Mouse (Mus musculus) lung, embryonic 14.5 days (tissue): ENCODE data around the gene Aldh1a2. TPM values are rescaled to one million over a fixed set of nuclear protein-coding genes. Genes with fewer than 3 reads are reported as not detected.

Experiments
- ATAC-seq: fragments of 200-750 bp; cut with Nextera tagmentation; 2 replicates; pipeline ENCODE4 v1.8.0; 2017; ENCODE audit warnings: mild to moderate bottlenecking, moderate TSS enrichment, moderate library complexity; ENCODE audit not compliant: insufficient read depth
- DNase-seq: peaks from one replicate; pipeline ENCODE4 v3.0.0-alpha.2; 2015
- H3K27ac ChIP-seq: fragments of 300-500 bp; sonication (generic); 2 replicates; pipeline ENCODE4 v1.5.1; 2014; ENCODE audit warnings: low read depth, mild to moderate bottlenecking, moderate library complexity
- H3K27me3 ChIP-seq: fragments of 300-500 bp; sonication (generic); 2 replicates; pipeline ENCODE4 v1.6.1; 2014; ENCODE audit warnings: low read length, control low read depth; ENCODE audit not compliant: insufficient read depth
- H3K36me3 ChIP-seq: fragments of 300-500 bp; sonication (generic); 2 replicates; pipeline ENCODE4 v1.6.1; 2014; ENCODE audit warnings: control low read depth; ENCODE audit not compliant: insufficient read depth
- H3K4me1 ChIP-seq: fragments of 300-500 bp; sonication (generic); 2 replicates; pipeline ENCODE4 v1.6.1; 2014; ENCODE audit warnings: antibody characterized with exemption, control low read depth; ENCODE audit not compliant: insufficient read depth
- H3K4me2 ChIP-seq: fragments of 300-500 bp; sonication (generic); 2 replicates; pipeline ENCODE4 v1.6.1; 2014; ENCODE audit warnings: mild to moderate bottlenecking
- H3K4me3 ChIP-seq: fragments of 300-500 bp; sonication (generic); 2 replicates; pipeline ENCODE4 v1.5.1; 2014; ENCODE audit warnings: low read depth, low read length
- H3K9ac ChIP-seq: fragments of 300-500 bp; sonication (generic); 2 replicates; pipeline ENCODE4 v1.6.1; 2014
- H3K9me3 ChIP-seq: fragments of 300-500 bp; sonication (generic); 2 replicates; pipeline ENCODE4 v1.6.1; 2016; ENCODE audit warnings: low read depth, low read length, control low read depth
- CTCF ChIP-seq: IDR thresholded peaks from 2 replicates; pipeline ENCODE4 v1.5.1; 2016; ENCODE audit warnings: antibody characterized with exemption, low read depth
- WGBS: fragments of 180-500 bp; shearing (Covaris S2); extraction: QIAGEN DNeasy Blood & Tissue Kit; methylation state at CpG from one replicate; pipeline ENCODE4 v1.1.7; 2014; 5-methylcytosine and 5-hydroxymethylcytosine counted together
- polyA plus RNA-seq: library from polyadenylated mRNA; unstranded; fragments of >200 nt; fragmentation: Nextera tagmentation; extraction: Ambion mirVana; gene quantifications from 2 replicates; pipeline ENCODE4 v1.2.1, GENCODE M21; 2014

Gene Aldh1a2
- polyA plus RNA-seq, 1 experiment from 2014 or later: 41.7 TPM

GRCm38 (mm10) chr9:71290730-71291129 lies 75.1 kb downstream of the Aldh1a2 start:
- no peak for TF ChIP-seq CTCF
- no peak overlapping the region for H3K9ac ChIP-seq
- no peak for DNase-seq
- H3K9me3 ChIP-seq: no peaks in the 10 kb centered on the region
- no peak for ATAC-seq
- H3K27ac ChIP-seq: no peak overlapping the region
- H3K27me3 ChIP-seq: no peaks in the 10 kb centered on the region
- no peak overlapping the region for H3K4me3 ChIP-seq
- H3K4me2 ChIP-seq: no peak overlapping the region
- H3K4me1 ChIP-seq: no peaks in the 10 kb centered on the region
- 68% methylated on average over 1 of the region's 1 CpGs for whole genome bisulfite sequencing
- H3K36me3 ChIP-seq: no peaks in the 10 kb centered on the region

DNA sequence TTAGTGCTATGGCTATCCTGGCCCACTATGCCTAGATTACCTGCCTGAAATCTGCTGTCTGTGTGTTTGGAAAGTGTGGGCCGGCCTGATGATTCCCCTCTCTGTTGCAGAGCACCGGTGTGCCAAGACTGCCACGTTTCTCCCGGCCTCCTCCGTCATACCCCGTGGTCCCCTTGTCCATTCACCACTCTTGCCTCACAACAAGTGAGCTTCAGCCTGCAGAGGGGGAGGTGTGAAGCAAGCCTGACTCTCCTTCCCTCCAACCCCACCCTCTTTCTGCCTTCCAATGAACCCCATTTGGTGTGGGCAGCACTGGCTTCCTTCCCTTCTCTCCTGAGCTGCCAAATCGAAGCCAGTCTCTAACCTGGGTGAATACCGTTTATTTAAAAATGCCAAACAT lies 79.9 kb downstream of the Aldh1a2 start:
- no peak overlapping the region for H3K4me2 ChIP-seq
- no peaks in the 10 kb centered on the region for H3K9me3 ChIP-seq
- WGBS: 54% methylated on average over 8 of the region's 8 CpGs
- no peak overlapping the region for H3K9ac ChIP-seq
- no peaks in the 10 kb centered on the region for H3K27me3 ChIP-seq
- DNase-seq (no peak), ATAC-seq (0 out of 2 replicates have a peak, but pooled peaks have one; percentile 21)
- H3K36me3 ChIP-seq: no peaks in the 10 kb centered on the region
- TF ChIP-seq CTCF: no peak
- H3K4me1 ChIP-seq: no peaks in the 10 kb centered on the region
- no peak overlapping the region for H3K4me3 ChIP-seq
- no peak overlapping the region for H3K27ac ChIP-seq

- no peak overlapping the region for H3K4me2 ChIP-seq
- H3K4me3 ChIP-seq: no peak overlapping the region
- ATAC-seq: no peak
- 0 out of 2 replicates have a peak, but pooled peaks cover 2% of the 10 kb centered on the region for H3K4me1 ChIP-seq
- no peak overlapping the region for H3K27ac ChIP-seq
- 50% methylated on average over 2 of the region's 2 CpGs for WGBS
- H3K27me3 ChIP-seq: no peaks in the 10 kb centered on the region
- H3K9me3 ChIP-seq: no peaks in the 10 kb centered on the region
- H3K36me3 ChIP-seq: no peaks in the 10 kb centered on the region
- no peak for DNase-seq
- no peak overlapping the region for H3K9ac ChIP-seq
- TF ChIP-seq CTCF: peak; percentile 17; the same call in 1 of the 2 replicates
Measured at GRCm38 (mm10) chr9:71303594-71303993, 88.0 kb downstream of the Aldh1a2 start.

DNA sequence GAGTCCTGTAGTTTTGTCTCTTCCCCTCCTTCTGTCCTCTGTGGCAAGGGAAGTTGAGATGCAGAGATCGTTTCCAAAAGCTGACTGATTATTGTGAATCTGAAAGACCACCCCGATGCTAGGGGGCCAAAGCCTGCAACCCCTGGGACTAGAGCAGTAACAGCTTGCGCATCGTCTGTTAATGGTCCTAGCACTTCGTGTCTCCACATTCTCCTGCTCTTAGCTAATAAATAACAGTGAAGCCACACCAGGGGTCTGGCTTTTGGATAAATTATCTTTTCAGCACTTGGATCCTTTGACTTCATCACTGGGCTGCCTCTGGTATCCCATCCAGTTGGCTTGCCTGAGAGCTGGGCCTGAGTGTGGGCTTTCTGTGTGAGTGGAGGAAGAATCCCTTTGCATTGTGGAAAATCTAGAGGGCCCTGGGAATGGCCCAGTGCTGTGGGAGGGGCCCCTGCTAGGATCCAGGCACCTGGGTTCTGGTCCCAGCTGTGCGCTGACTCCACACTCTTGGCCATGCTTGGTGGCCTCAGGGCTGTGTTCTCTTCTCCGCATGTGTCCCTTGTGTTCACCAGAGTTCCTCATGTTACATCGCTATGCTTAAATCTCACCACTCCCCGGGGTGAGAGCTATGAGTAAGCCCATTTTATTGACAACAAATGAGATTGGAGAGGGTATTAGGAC lies 91.7 kb downstream of the Aldh1a2 start:
- Histone ChIP-seq H3K9me3 (no peaks in the 10 kb centered on the region), H3K27ac (no peak overlapping the region), H3K27me3 (no peaks in the 10 kb centered on the region), H3K4me3 (no peak overlapping the region), H3K9ac (no peak overlapping the region), H3K4me2 (no peak overlapping the region), H3K4me1 (0 out of 2 replicates have a peak, but pooled peaks cover 2% of the 10 kb centered on the region), H3K36me3 (no peaks in the 10 kb centered on the region)
- 69% methylated on average over 9 of the region's 9 CpGs for WGBS
- no peak for TF ChIP-seq CTCF
- ATAC-seq (no peak), DNase-seq (no peak)

- DNase-seq (no peak), ATAC-seq (no peak)
- 85% methylated on average over 3 of the region's 3 CpGs for WGBS
- Histone ChIP-seq H3K27me3 (no peaks in the 10 kb centered on the region), H3K4me3 (no peak overlapping the region), H3K4me1 (0 out of 2 replicates have a peak, but pooled peaks cover 5% of the 10 kb centered on the region), H3K9ac (no peak overlapping the region), H3K4me2 (no peak overlapping the region), H3K9me3 (no peaks in the 10 kb centered on the region), H3K36me3 (no peaks in the 10 kb centered on the region), H3K27ac (no peak overlapping the region)
- TF ChIP-seq CTCF: 0 out of 2 replicates have a peak, but pooled peaks have one; percentile 9
Measured at GRCm38 (mm10) chr9:71315960-71316359, 100.4 kb downstream of the Aldh1a2 start.

- Histone ChIP-seq H3K4me3 (no peak overlapping the region), H3K27ac (no peak overlapping the region), H3K4me1 (peaks cover 11% of the 10 kb centered on the region), H3K9ac (no peak overlapping the region), H3K36me3 (no peaks in the 10 kb centered on the region), H3K9me3 (no peaks in the 10 kb centered on the region), H3K4me2 (no peak overlapping the region), H3K27me3 (no peaks in the 10 kb centered on the region)
- 54% methylated on average over 11 of the region's 11 CpGs for WGBS
- TF ChIP-seq CTCF: no peak
- DNase-seq (peak; percentile 34), ATAC-seq (no peak)
Measured at GRCm38 (mm10) chr9:71317096-71317920, 101.7 kb downstream of the Aldh1a2 start.

DNA sequence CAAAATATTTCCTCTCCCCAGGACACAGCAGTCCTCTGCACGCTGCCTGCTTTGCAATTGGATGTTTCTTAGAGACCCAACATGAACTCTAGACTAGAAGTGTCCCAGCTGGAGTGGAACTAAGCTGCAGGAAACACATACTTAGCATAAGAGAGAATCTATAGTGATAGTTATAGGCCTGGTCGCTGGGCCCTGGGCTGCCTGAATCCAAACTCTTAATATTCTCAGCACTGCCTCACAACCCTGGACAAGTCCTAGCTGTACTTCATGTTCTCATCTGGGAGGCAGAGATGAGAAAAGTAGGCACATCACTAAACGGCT lies 102.3 kb downstream of the Aldh1a2 start:
- Histone ChIP-seq H3K9me3 (no peaks in the 10 kb centered on the region), H3K27ac (no peak overlapping the region), H3K4me2 (no peak overlapping the region), H3K9ac (no peak overlapping the region), H3K4me3 (no peak overlapping the region), H3K27me3 (no peaks in the 10 kb centered on the region), H3K4me1 (peaks cover 11% of the 10 kb centered on the region), H3K36me3 (no peaks in the 10 kb centered on the region)
- no peak for DNase-seq
- WGBS: 69% methylated on average over 3 of the region's 3 CpGs
- ATAC-seq: no peak
- TF ChIP-seq CTCF: no peak
